Mouse (Mus musculus) spleen, adult 2 months (tissue): ENCODE results near the gene Slc22a18. TPM values are rescaled to one million over a fixed set of nuclear protein-coding genes. Genes with fewer than 3 reads are reported as not detected.
A peak's percentile ranks its signal among the peaks of the same experiment; 100 is the strongest.

Experiments
- DNase-seq, 2 experiments: peaks; one replicate each; pipeline versions ENCODE4 v3.0.0 to v3.0.0-alpha.2; 2012 to 2021; ENCODE audit warnings: low spot score in 2 of 2, low read depth in 1 of 2
- H3K27ac ChIP-seq: fragments of 200-500 bp; 2 replicates; pipeline ENCODE4 v1.5.1; 2012; ENCODE audit warnings: low read length, inconsistent platforms; ENCODE audit not compliant: insufficient read depth
- H3K27me3 ChIP-seq: fragments of 200-500 bp; 2 replicates; pipeline ENCODE4 v1.6.1; 2012; ENCODE audit warnings: mild to moderate bottlenecking, moderate library complexity, low read length, inconsistent platforms; ENCODE audit not compliant: control insufficient read depth, insufficient read depth
- H3K36me3 ChIP-seq: fragments of 200-500 bp; 2 replicates; pipeline ENCODE4 v1.6.1; 2012; ENCODE audit warnings: mild to moderate bottlenecking, low read length, inconsistent platforms; ENCODE audit not compliant: control insufficient read depth, insufficient read depth
- H3K4me1 ChIP-seq: fragments of 200-500 bp; 2 replicates; pipeline ENCODE4 v1.6.1; 2011; ENCODE audit warnings: inconsistent platforms; ENCODE audit not compliant: control insufficient read depth, insufficient read depth, insufficient read length
- H3K4me3 ChIP-seq: fragments of 200-500 bp; 2 replicates; pipeline ENCODE4 v1.5.1; 2011; ENCODE audit warnings: mild to moderate bottlenecking, inconsistent platforms; ENCODE audit not compliant: insufficient read depth, insufficient read length; ENCODE audit errors: extremely low read depth
- CTCF ChIP-seq: fragments of 200-500 bp; IDR thresholded peaks from 2 replicates; pipeline ENCODE4 v1.5.1; 2011; ENCODE audit warnings: mild to moderate bottlenecking, inconsistent platforms; ENCODE audit not compliant: insufficient read depth, insufficient read length, insufficient replicate concordance; ENCODE audit errors: extremely low read depth
- POLR2A ChIP-seq: fragments of 200-500 bp; IDR thresholded peaks from 2 replicates; pipeline ENCODE4 v1.6.1; 2011; ENCODE audit warnings: low read depth, low read length, inconsistent platforms
- WGBS: fragments of 180-500 bp; shearing (Covaris S2); methylation state at CpG from one replicate; pipeline ENCODE4 v1.1.7; 2018; 5-methylcytosine and 5-hydroxymethylcytosine counted together
- polyA plus RNA-seq: library from polyadenylated mRNA; depleted of rRNA; stranded (reverse); fragments of >200 nt; gene quantifications from 2 replicates; pipeline ENCODE4 v1.2.3, GENCODE M21; 2012

Slc22a18 gene
- polyA plus RNA-seq, 1 experiment, result 1.7 TPM

DNA sequence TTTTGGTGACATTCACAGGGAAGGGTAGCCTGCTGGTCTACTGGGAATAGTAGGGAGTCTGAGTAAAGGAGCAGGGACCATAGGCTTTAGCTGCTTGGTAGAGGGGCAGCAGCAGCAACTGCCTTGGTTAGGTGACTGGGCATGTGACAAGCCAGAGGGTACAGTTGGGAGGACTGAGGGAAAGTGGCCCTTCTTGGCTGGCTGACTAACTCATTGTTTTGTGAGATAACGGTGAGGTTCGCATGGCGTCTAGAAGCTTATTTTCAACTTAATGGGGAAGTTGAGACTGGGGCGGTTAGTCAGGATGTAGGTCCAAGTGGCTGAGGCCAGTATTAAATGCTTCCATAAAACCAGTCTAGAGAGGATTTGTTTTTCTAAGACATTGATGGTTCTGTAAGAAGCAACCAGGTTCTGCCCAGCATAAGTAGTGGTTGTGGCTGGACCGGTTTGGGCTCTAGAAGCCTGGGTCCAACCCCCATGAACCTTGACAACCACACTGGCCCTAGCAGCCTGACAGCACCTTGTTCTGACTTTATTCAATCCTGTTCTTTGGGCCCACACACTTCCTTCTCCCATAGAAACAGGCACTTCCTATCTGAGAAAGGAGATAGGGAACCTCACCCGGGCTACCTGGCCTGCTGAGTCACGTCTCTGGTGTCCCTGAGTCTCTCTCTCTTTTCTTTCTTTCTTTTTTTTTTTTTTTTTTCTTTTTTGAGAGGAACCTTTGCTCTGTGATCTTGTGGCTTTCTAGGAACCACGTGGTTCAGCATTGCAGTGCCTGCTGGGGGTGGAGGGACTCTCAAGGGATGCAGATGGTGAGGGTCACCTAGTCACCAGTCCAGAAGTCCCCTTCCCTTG, 21.8 kb downstream of the Slc22a18 start:
- no peak overlapping the region for H3K4me3 ChIP-seq
- no peak overlapping the region for H3K27ac ChIP-seq
- no peak for DNase-seq
- H3K36me3 ChIP-seq, result no peaks in the 10 kb centered on the region
- no peaks in the 10 kb centered on the region for H3K4me1 ChIP-seq
- no peaks in the 10 kb centered on the region for H3K27me3 ChIP-seq
- WGBS, result 16% methylated on average over 8 of the region's 8 CpGs
- TF ChIP-seq POLR2A, result no peak
- no peak for TF ChIP-seq CTCF

DNA sequence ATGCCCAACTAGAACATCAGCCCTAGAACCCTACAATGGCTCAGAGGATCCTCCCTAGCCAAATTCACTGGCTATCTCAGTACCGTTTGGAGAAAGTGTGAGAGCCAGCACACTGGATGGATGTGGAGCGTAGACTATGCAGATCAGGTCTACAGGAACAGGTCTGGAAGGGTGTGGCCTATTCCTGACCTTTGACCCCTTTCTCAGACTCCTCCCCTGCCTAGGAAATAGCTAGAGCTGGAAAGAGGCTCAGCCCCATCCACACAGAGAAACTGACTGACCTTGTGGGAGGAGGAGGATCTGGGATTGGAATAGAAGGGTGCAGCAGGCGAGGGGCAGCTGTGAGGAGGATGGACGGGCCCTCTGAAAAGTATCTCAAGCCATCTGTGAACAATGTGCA, 25.0 kb downstream of the Slc22a18 start:
- H3K27ac ChIP-seq, result no peak overlapping the region
- no peak for DNase-seq
- peaks cover 3% of the 10 kb centered on the region; the same call in 1 of the 2 replicates for H3K4me1 ChIP-seq
- no peak overlapping the region for H3K4me3 ChIP-seq
- 93% methylated on average over 4 of the region's 4 CpGs for WGBS
- peaks cover 12% of the 10 kb centered on the region for H3K27me3 ChIP-seq
- TF ChIP-seq CTCF, result no peak
- TF ChIP-seq POLR2A, result no peak
- no peaks in the 10 kb centered on the region for H3K36me3 ChIP-seq

DNA sequence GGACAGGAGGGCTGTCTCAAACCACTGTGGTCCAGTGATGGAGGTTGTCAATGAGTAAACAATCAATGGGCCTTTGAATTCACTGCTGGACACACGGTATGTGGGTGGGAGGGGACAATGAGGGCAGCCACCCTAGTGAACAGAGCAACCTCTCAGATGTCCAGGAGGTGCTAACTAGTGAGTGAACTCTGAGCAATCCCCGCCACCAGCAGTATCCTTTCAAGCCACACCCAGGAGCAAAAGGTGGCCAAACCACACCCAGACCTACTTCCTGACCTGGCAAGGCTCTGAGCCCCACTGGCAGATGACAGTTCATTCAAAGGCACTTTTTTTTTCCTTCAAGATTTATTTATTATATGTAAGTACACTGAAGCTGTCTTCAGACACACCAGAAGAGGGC, 27.4 kb downstream of the Slc22a18 start:
- H3K36me3 ChIP-seq, result no peaks in the 10 kb centered on the region
- H3K27ac ChIP-seq, result no peak overlapping the region
- 51% methylated on average over 2 of the region's 2 CpGs for WGBS
- H3K4me1 ChIP-seq, result peaks cover 3% of the 10 kb centered on the region; the same call in 1 of the 2 replicates
- no peak for DNase-seq
- TF ChIP-seq CTCF (no peak), POLR2A (no peak)
- peaks cover 15% of the 10 kb centered on the region for H3K27me3 ChIP-seq
- no peak overlapping the region for H3K4me3 ChIP-seq

DNA sequence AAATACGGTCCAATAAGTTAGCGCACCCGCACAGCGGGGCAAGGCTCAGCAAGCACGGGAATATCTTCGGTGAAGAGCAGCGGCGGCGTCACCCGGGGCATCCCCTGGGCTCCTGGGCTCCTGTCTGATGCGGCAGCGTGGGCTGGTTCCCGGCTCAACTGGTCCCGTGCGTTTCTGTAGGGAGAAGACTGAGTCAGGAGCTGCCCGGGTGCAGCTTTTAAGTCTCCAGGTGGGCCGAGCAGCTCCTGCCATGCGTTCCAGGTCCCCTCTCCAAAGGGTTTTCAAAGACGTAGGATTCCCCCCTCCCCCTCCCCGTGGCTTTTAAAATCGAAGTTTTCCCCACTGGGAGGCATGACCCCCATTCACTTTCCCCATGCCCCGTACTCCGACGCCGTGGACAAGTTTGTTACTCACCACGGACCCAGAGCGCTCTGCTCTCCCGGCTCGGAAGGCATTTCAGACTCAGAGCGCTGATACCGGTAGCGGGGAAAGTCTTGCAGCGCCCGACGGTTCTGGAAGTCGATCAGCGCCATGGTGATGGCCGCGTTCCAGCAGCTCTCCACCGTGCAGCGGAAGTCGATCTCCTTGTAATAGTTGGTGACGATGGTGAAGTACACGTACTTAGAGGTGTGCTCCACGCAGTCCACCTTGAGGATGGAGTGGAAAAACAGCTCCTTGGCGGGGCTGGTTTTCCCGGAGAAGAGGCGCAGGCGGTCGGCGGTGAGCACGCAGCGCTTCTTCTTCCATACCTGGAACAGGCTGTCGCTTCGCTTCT, 28.3 kb downstream of the Slc22a18 start:
- WGBS, result 6% methylated on average over 55 of the region's 55 CpGs
- Histone ChIP-seq H3K4me1 (peaks cover 3% of the 10 kb centered on the region; the same call in 1 of the 2 replicates), H3K27ac (no peak overlapping the region), H3K36me3 (no peaks in the 10 kb centered on the region), H3K27me3 (peaks cover 15% of the 10 kb centered on the region), H3K4me3 (peak overlapping the region; percentile 25; the same call in 1 of the 2 replicates)
- no peak for DNase-seq
- TF ChIP-seq POLR2A (no peak), CTCF (no peak)

DNA sequence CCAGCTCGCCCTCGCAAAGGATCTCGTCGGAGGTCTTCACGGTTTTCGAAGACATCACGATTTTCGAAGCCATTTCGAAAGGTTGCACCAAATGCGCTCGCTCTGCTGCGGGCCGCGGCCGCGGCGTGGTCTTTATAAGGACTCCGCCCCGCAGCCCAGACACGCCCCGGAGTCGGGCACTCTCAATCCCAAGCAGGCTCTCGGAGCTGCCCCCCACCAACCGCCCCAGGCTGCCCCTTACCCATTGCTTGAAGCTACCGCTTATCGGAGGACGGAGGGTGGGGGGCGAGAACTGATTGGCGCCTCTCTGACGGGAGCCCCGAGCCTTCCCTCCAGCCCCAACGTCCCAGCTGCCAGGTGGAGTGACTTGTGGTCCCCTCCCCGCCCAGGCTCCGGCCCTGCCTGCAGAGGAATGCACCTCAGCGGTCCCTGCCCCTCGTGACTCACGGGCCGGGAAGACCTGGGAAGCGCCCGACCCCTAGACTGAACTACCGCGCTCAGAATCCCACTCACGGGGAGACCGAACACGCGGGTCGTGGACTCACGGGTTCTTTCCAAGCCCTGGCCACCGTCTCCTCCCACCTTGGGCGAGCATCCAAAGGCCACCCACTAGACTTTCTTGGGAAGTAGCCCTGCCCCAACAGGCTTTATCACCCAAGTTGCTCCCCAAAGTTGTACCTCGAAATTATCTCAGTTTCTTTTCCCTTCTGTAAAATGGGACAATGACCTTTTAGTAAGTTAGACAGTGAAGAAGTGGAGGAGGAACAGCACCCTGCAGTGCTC, 29.1 kb downstream of the Slc22a18 start, which contains the start of gene Phlda2:
TSS of gene Phlda2 (minus strand) at position 733 of the 783 bp plus-strand sequence.
- Histone ChIP-seq H3K4me3 (peak within 1 kb of the TSS; percentile 25; the same call in 1 of the 2 replicates), H3K4me1 (peaks cover 3% of the 10 kb centered on the region; the same call in 1 of the 2 replicates), H3K27ac (no peak within 1 kb of the TSS), H3K27me3 (peaks cover 15% of the 10 kb centered on the region), H3K36me3 (no peaks in the 10 kb centered on the region)
- no peak for DNase-seq
- TF ChIP-seq CTCF, result no peak
- no peak for TF ChIP-seq POLR2A
- WGBS, result 5% methylated on average over 51 of the region's 51 CpGs

DNA sequence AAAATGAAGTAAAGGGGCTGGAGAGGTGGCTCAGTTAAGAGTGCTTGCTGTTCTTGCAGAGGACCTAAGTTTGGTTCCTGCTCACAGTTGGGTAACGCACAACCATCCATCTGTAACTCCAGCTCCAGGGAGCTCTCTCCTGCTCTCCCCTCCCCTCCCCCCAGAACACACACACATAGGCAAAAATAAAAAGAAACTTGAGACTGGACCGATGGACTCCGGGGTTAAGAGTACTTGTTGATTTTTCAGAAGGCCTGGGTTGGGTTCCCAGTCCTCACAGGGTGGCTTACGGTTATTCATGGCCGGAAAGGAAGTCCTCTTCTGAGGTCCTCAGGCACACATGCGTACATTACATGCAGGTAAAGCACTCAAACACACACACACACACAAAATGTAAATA, 30.4 kb downstream of the Slc22a18 start:
- H3K36me3 ChIP-seq, result no peaks in the 10 kb centered on the region
- H3K27me3 ChIP-seq, result peaks cover 15% of the 10 kb centered on the region
- no peak overlapping the region for H3K27ac ChIP-seq
- WGBS, result 85% methylated on average over 6 of the region's 6 CpGs
- TF ChIP-seq POLR2A (no peak), CTCF (no peak)
- H3K4me1 ChIP-seq, result peaks cover 3% of the 10 kb centered on the region; the same call in 1 of the 2 replicates
- no peak overlapping the region for H3K4me3 ChIP-seq
- DNase-seq, result no peak
